Mouse (Mus musculus): ENCODE measurements at regions not wholly inside any gene's neighbourhood (a gene's known extent, or its start where the extent isn't known, plus 50 kb on each side); places are given as distances from the start of the nearest gene placed in this dataset.

DNA sequence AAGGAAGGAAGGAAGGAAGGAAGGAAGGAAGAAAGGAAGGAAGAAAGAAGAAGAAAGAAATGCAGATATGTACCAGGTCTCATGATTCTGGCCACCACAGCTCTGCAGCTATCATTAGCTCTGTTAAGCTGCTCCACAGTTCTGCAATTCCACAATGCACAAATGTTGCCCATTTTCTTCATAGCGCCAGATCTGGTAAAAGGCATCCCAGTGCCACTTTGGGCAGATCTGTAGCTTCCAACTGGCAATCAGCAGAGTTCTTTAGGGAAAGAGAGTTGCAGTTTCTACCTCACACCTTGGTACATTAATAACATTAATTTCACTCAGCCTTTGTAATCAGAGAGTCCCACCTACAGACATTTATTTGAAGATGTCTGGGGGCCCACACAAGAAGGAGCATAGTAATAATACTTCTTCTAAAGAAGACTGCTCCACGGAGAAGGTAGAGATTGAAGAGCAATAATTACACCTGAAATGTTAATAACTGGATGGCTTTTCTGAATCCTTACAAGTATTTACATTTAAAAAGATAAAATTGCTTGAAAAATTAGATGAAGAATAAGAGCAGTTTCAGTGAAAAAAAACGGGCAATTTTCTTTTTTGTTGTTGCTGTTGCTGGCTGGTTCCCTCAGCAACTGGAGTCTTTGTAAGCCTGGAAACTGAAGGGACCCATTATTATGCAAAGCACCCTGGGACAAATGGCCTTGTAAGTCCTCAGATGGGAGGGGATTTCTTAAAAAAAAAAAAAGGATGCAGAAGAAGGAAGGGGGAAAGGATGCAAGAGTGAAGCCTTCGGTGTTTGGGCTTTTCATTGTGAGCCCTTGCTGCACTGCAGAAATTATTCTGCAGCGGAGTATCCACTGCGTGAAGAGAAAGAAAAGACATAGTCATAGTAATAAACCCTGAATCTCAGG is 418.1 kb upstream of the Nr5a2 start:
- no peak for DNase-seq

DNA sequence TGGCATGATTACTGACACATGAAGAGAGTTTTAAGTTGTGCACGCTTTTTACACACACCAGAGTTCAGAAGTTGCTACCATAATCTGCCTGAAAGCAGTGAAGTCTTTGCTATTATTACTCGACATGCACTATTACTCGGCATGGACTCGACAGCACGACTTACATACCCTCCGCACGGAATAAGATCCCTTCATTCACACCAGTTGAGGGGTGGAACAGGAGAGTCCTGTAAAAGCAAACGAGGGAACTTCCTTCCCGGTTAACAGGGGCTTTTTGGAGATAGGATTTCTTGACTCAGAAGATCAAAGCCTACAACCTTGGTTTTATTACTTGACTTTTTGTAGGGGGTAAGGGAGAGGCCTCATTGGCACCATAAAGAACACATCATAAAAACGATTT is 416.4 kb upstream of the Nr5a2 start:
- no peak for DNase-seq

DNA sequence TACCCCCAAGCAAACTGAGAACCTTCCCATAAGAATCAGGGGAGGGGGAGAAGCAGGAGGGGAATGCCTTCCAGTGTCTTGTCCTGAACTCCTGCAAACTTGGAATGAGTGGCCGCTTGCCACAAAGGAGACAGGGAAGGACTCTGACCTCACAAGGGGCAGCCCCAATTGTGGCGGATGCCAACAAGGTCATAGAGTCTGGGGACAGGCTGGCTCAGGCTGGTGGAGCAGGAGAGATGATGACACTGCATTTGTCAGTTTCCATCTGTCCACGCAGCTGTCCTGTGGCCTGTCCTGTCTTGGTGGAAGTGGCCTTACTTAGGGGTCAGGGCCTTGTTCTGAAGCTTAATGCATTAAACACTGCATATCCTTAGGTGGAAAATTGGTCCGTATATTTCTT is 414.4 kb upstream of the Nr5a2 start:
- DNase-seq = peak in 1 of 2 experiments; percentile 11

DNA sequence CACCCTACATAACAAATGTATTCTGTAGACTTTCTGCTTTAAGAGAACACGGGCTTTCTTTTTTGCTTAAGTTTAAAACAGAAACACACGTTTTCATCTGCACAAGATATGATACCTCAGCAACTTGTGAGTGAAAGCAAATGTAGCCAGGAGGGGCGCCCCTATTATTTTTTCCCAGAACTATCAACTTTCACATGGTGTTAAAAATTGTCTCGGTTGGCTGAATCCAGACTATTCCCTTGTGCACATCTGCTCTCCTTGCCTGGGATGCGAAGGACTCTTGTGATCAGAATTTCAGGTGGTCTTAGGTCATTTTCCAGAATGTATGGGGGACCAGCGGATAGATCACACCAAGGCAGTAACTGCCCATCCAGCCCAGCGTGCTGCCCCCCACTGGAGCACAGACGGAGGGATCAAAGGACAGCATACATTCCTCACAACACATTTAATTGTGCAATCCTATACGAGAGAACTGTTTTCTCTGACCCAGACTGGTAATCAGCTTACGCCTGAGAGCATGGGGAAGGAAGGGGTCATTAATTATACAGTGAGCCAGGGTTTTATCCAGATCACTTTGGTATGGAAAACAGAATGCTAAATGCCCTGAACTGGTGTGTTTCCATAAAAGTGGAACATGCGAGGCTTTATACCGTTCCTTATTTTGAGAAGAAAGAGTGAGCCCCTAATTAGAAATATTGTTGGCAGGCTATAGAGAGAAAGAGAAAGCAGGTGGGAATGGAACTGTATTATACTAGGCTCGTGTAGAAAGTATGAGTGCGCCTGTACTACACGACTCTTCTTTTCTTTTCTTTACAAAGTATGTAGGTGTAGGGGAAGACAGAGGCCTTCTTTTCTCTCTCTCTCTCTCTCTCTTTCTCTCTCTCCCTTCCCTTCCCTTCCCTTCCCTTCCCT is 413.5 kb upstream of the Nr5a2 start:
- DNase-seq = no peak

DNA sequence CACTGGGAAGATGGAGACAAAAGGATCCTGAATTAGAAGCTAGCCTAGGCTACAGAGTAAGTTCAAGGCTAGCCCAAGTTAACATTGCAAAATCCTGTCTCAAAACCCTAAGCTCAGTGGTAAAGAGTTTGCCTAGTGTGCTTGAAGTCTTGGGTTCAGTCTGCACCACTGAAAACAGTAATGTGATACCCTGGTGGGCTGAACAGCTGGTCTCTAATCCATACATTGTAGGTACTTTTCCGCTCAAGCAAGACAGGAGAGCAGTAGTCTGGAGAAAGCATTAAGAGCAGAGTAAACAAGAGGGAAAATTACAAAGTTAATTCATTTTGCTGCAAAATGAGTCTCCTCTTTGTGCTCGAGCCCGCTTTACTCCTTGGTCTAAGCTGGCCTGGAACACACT is 412.0 kb upstream of the Nr5a2 start:
- no peak for DNase-seq

DNA sequence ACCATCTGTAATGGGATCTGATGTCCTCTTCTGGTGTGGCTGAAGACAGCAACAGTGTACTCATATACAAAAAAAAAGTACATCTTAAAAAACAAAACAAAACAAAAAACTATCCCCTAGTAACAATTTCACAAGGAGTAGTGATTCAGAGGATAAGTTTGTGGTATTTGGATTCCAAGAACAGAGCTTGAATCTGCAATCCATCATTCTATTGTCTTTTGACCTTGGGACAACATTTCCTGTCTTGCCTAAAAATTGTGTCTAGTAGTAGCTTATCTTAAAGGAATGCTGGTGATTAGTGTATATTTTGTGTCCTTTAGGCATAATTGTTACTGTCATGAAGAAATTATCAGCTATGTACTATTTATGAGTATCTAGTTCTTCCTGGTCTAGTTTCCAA is 404.1 kb upstream of the Nr5a2 start:
- DNase-seq = no peak

DNA sequence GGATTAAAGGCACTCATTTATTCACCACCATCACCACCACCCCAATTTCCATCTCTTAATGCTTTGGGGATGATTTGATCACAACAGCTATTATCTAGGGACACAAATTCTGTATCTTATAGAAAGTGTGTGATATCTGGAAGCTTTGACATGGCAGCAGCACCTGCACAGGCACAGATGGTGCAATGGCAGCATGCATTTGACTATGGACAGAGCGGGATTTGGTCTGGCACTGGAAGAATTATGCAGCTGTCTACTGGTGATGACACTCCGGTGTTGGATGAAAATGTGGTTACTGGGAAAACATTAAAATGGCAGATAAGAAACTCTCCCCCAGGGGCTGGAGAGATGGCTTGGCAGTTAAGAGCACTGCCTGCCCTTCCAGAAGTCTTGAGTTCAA is 403.7 kb upstream of the Nr5a2 start:
- DNase-seq = no peak

DNA sequence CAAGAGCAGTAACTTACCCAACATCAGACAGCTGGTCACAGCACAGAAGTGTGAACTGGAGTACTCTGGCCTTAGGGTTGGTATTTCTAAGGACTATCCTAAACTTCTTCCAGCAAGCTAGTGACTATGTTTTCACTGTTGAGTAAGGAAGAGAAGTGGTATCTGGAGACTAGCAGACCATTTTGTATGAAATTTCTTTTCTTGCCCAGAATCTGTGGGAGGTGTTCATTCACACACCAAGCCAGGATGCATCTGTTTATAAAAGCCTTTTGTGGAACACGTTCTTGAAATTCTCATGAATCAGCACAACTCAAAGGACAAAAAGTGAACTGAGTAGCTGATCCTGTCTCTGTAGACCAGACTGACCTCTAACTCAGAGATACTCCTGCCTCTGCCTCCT is 403.3 kb upstream of the Nr5a2 start:
- no peak for DNase-seq

DNA sequence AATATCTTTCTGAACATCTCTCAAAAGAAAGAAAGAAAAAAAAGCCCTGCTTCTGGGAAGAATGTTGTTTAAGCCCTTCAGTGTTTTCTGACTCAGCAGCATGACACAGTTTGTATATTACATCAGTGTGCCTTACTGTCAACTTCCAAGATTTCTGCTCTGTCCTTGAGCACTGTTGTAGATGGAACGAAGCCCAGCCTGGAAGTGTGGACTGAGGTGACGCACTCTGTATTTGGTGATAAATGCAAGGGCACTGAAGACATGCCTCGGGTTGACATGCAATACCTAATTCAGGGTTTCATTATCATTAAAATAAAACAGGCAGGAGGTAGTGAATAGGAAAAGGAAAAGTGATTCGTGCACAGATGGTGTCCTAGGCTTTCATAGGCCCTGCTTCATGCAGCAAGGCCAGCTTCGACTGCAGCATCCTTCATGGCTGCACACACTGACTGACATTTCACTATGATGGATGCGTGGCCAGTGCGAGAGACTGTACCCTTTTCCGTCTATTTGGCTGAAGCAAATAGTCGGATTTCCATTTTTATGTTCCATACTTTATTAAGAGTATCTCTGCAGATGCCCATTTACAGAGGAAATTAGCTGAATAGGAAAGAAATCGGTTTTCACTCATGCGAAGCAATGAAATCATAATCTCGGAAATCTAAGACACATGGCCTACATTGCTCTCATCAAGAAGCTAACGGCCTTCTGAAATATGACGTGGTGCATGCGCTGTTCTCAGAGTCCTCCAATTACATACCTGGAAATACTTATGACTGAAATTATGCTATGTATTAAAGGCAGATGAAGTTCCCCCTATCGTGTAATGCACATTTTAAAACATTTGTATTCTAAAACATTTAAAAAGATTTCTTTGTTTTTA is 400.7 kb upstream of the Nr5a2 start:
- DNase-seq = no peak

DNA sequence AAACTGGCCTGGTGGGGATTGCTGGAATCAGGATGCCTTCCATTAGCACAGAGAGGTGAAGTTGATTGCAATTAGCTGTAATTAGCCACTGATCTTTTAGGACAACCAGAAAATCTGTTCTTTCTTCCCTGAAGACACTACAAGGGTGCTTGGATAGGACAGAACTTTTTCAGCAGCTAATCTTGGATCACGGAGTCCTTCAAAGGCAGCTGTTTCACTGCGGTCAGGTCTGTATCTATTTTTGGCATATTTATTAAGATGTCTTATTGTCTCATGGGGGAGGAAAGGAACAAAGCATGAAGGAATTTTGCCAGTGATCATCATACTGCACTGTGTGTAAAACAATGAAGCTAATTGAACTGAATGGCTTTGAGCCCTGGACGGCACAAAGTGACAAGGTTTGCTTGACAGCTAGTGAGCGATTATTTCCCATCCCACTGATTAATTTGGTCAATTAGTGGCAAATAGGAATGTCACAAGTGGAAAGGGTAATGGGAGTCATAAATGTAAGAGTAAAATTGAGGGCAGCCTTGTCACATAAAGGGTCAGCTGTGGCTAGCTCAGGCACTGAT is 395.8 kb upstream of the Nr5a2 start:
- DNase-seq = no peak

DNA sequence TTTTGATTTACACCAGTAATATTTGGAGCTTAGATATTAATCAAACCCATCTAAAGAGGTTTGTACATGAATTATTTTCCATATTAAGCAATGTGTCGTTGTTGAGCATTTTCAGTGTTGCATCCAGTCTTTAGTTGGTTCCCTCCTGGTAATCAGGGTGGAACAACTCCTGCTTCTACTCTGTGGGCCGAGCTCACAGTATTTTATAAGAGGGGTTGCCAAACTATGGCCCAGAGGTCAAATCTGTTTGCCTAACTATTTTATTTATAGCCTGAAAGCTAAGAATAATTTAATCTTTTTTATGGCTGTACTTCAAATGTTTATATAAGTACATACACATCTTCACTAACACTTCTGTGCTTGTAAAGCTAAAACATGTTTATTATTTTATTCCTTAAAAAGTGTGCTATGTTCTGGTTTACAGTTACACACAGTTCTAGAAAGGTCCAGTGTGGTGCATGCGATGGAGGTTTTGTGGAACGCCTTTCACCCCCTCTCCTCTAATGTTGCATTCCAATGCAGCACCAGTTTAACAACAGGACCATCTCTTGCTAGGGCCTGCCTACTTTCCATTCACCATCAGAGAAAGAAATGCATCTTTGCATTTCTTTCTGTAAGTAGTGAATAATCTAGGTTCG is 392.3 kb upstream of the Nr5a2 start:
- no peak for DNase-seq

DNA sequence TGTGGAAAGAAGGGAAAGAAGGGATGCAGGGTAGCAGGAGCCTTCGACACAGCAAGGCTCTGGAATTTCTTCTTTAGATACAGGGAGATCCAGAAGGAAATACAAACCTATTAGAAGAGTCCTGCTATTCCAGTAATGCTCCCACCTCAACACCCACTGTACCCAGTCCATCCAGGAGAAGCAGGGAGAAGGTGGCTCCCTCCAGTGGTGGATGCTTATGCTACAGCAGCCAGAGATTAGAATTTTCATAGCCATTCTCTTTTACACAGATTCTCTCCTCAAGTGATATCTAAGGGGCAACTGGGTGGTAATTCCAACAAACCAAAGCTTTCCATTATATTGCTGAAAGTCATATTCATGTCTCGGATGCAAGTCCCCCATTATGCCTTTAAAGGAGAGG is 373.9 kb upstream of the Nr5a2 start:
- DNase-seq = no peak

DNA sequence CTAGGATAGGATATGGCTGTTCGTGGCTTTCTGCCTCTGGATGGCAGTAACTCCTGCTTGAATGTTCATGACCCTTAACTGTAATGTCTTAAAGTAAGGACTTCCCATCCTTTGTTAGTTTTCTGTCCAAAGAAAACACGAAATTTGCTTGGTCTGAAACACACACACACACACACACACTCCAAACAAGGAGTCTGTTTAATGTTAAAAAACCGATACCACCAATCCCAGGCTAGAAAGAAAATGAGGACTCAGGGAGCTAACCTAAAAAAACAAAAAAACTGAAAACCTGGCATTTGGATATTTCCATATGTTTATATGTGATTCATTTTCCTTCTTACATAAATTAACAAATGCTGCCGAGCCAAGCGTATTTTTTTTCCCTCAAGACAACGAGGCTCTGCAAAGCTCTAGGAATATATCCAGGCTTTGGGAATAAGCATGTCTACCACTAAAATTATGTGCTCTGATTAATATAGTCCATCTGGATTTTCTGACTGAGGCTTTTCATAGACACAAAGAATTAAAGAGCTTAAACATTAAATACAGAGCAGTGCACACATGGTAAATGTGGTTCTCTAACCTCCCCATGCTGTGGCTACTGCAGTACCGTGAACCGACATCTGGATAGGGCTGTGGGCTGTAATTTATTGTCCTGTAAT is 372.0 kb upstream of the Nr5a2 start:
- no peak for DNase-seq

DNA sequence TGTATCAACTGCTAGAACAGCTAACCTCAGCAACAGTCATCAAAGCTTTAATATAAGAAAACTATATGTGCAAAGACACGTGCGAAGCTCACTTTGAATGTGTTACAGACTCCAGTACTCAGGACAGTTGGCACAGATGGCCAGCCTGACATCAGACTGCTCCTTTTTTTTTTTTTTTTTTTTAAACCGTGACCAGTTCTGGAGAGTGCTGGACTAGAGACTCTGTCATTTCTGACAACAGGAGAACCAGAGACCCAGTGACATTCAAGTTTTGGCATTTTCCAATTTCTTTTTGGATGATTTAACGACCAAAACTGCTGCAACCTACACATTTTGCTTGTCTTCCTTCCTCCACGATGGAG is 371.5 kb upstream of the Nr5a2 start:
- no peak for DNase-seq

DNA sequence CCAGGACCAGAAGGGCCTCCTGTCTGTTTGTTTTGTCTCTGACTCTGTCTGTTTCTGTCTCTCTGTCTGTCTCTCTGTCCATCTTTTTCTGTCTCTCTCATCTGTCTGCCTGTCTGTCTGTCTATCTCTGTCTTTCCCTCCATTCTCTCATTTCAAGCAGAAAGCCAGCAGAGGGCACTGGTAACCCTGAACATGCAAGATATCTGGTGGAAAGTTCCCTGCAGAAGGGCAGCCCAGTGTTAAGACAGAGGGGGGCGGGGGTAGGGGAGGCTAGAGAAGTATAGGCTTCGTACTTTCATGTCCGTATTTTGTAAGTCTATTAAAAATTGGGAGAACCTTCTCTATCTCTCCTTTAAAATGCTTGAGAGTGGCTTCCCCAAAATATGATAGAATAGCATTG is 370.4 kb upstream of the Nr5a2 start:
- peak; percentile 5 to 38 for DNase-seq

DNA sequence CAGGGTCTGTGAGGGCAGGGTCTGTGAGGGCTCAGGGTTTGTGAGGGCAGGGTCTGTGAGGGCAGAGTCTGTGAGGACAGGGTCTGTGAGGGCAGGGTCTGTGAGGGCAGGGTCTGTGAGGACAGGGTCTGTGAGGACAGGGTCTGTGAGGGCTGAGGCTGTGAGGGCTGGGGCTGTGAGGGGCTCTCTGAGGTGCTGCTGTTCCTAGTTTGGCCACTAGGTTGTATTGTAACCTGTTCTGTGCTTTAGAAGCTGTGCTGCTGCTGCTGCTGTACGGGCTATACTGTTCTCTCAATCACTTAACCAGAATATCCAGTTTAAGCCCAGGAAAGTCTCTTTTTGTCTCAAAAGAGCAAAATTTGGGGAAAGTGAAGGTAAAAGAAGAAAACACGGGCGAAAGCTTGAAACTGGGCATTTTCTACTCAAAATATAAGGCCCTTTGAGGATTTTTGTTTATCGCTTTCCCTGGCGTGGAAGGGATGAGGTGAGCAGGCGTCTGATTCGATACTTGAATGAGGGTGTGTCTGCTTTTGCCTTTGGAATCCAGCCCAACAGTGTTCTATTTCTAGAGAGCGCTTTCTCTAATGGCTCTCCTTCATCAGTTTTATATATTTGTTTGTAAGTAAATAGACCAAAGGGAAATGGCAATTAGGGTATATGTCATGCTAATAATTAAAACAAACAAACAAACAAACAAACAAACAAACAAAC is 363.8 kb upstream of the Nr5a2 start:
- DNase-seq = no peak

DNA sequence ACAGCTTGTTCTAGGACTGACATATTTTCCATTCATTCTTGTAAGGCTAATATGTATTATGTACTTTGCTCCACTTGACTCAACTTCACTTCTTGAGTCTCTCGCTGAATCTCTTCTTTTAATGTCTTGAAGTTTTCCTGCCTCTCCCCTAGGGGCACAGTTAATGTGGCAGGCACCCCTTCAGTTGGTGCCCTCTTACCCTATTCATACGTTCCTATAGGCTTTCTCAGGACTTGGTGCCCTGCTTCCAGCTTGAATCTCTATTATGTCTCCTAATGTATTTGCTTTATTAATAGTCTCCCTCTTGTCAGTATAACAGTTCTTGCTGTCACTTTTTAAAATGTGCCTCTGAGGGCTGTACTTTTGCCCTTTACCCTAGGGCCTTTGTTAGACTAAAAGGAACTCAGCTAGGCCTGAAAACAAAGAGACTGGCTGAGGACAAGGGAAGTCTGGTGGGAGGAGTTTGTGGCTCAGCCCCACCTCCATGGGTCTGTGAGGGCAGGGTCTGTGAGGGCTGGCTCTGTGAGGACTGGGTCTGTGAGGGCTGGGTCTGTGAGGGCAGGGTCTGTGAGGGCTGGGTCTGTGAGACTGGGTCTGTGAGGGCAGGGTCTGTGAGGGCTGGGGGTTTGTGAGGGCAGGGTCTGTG is 362.9 kb upstream of the Nr5a2 start:
- no peak for DNase-seq

DNA sequence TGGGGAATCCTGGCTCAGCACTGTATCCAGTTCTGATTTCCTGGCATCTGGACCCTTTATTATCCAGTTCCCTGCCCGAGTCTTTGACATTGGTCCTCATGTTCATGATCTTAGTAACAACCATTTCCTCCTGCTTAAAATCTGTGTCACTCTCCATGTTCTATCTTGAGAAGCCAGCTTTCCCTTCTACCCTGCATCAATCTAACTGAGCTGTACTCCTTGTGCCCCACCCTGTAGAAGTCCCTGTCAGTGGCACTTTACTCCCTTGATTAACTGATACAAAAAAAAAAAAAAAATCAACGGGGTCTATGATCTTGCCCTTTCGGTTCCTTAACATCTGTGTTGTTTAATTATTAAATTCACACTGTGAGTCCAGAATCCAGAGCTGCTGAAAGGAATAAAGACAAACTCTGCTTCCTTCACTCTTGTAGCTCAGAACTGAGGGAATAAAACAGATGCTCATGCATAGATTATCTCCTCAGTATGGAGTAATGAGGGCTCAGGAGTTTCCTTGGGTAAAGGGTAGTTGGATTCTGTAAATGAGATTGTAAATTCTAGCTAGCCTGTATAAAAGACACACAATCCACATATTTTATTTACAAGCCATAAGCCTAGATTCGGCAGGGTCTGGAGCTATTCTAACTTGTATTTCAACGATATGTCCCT is 342.6 kb upstream of the Nr5a2 start:
- no peak for DNase-seq

DNA sequence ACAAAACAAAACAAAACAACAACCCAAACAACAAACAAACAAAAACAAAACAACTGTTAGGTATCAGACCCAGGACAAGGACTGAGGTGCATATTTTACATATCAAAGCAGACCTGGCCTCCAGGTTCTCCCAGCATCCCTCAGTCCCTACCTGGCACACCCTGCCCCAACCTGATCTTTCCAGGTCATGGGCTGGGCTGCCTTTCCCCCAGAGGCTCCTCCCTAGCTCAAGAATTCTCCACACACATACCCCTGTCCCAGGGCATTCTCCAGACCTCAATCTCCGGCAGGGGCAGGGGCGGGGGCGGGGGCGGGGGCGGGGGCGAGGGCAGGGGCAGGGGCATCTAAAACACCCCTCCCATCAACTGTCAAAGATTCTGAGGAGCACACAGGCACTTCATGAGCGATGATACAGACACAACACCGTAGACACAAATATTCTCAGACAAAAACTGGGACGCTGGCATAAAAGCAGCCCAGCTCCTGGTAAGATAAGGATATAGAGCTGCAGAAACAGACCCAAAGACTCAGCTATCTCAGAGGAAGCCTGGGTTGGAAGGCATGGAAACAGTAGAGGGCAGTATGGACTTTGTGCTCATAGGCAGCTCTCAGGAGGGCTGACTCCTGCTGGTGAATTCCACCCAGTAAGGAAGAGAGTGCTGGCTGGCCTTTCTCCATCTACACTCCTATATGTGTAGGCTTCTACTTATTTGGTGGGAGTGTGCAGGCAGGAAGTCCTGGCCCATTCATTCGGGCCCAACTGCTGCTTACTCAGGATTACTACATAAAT is 337.7 kb upstream of the Nr5a2 start:
- DNase-seq = no peak
